8 mouse cellular contexts compared by ENCODE assay signal in the genomic region with DNA sequence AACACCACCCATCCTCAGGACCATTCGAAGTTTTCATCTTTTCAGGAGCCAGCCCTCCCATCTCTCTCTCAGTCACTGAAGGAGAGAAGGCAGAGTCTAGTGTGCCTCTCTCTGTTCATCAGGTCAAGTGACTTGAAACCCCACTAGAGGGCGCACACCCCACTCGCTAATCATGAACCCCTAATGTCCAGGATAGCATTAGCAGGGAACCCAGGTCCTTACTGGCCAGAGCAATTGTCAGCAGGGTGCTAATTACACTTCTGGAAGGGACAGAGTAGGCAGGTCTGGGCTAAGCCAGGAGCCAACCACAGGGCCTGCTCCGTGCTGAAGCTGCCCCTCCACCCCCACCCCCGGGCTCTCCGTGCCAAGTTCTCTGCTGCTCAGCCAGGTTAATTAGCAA.
A peak's percentile ranks its signal among the peaks of the same experiment; 100 is the strongest.
DNase-seq lines count a peak whose midpoint lies in the region; ATAC-seq lines count a peak whose summit lies in the region.

No protein-coding gene starts in this region.

- ATAC-seq in intestine, embryonic 15.5 days: peak; percentile 61
- peak; percentile 78 for ATAC-seq in midbrain, embryonic 15.5 days (replicated peaks)

- H3K4me1 ChIP-seq in intestine, embryonic 15.5 days (replicated peaks): 0 out of 2 replicates have a peak, but pooled peaks cover 3% of the 10 kb centered on the region
- H3K4me1 ChIP-seq in limb, embryonic 10.5 days: peaks cover 16% of the 10 kb centered on the region
- H3K4me1 ChIP-seq in midbrain, embryonic 15.5 days: peaks cover 18% of the 10 kb centered on the region

- no peaks in the 10 kb centered on the region for H3K36me3 ChIP-seq in intestine, embryonic 15.5 days
- no peaks in the 10 kb centered on the region for H3K36me3 ChIP-seq in limb, embryonic 10.5 days
- no peaks in the 10 kb centered on the region for H3K36me3 ChIP-seq in midbrain, embryonic 15.5 days (replicated peaks)
- no peaks in the 10 kb centered on the region for H3K36me3 ChIP-seq in splenic B cell, adult 2 months (ENCODE audit: control insufficient read depth, insufficient read depth, low read length, poor library complexity, severe bottlenecking)

- H3K4me3 ChIP-seq in intestine, embryonic 15.5 days (replicated peaks): no peak overlapping the region
- peak overlapping the region; percentile 33 for H3K4me3 ChIP-seq in limb, embryonic 10.5 days
- H3K4me3 ChIP-seq in midbrain, embryonic 15.5 days: no peak overlapping the region

- H3K27ac ChIP-seq in intestine, embryonic 15.5 days: no peak overlapping the region
- H3K27ac ChIP-seq in limb, embryonic 10.5 days: no peak overlapping the region
- H3K27ac ChIP-seq in midbrain, embryonic 15.5 days: no peak overlapping the region

- no peak overlapping the region for H3K4me2 ChIP-seq in intestine, embryonic 15.5 days (replicated peaks)
- peak overlapping the region; percentile 33 for H3K4me2 ChIP-seq in midbrain, embryonic 15.5 days

- H3K9ac ChIP-seq in intestine, embryonic 15.5 days: no peak overlapping the region
- H3K9ac ChIP-seq in midbrain, embryonic 15.5 days: no peak overlapping the region

- peak; percentile 71 for DNase-seq in layer of hippocampus, adult 11-12 months (ENCODE audit: low spot score)
- no peak for DNase-seq in layer of hippocampus, adult 9-10 months (ENCODE audit: low spot score)
- DNase-seq in cerebellum, postnatal 10 days: peak; percentile 94 to 95
- DNase-seq in frontal cortex, adult 2 months (ENCODE audit: extremely low spot score in 1 of 2, low spot score in 1 of 2): peak; percentile 33 to 79
- DNase-seq in limb, embryonic 10.5 days (ENCODE audit: low spot score): peak; percentile 80
- DNase-seq in splenic B cell, adult 2 months (ENCODE audit: low read depth, low spot score): peak; percentile 36

- no peaks in the 10 kb centered on the region for H3K9me3 ChIP-seq in intestine, embryonic 15.5 days
- no peaks in the 10 kb centered on the region for H3K9me3 ChIP-seq in limb, embryonic 10.5 days (replicated peaks)
- no peaks in the 10 kb centered on the region for H3K9me3 ChIP-seq in midbrain, embryonic 15.5 days

- WGBS in intestine, embryonic 15.5 days: 19% methylated on average over 6 of the region's 6 CpGs
- 6% methylated on average over 6 of the region's 6 CpGs for WGBS in limb, embryonic 10.5 days
- WGBS in midbrain, embryonic 15.5 days: 8% methylated on average over 6 of the region's 6 CpGs

- H3K27me3 ChIP-seq in intestine, embryonic 15.5 days (replicated peaks): no peaks in the 10 kb centered on the region
- peaks cover 7% of the 10 kb centered on the region; the same call in 1 of the 2 replicates for H3K27me3 ChIP-seq in limb, embryonic 10.5 days (ENCODE audit: low read depth, poor library complexity, severe bottlenecking)
- H3K27me3 ChIP-seq in midbrain, embryonic 15.5 days (replicated peaks): no peaks in the 10 kb centered on the region
- no peaks in the 10 kb centered on the region for H3K27me3 ChIP-seq in splenic B cell, adult 2 months (ENCODE audit: control insufficient read depth, insufficient read depth, low read length, poor library complexity, severe bottlenecking)
